Mouse (Mus musculus): ENCODE data around the gene Hormad2. TPM values are rescaled to one million over a fixed set of nuclear protein-coding genes. Genes with fewer than 3 reads are reported as not detected.

The Hormad2 gene
- polyA plus RNA-seq, 1 experiment from 2014 or later, result 0.22 TPM

GRCm38 (mm10) chr11:4466191-4466590 lies 25.3 kb upstream of the Hormad2 start:
- peaks cover 10% of the 10 kb centered on the region for H3K4me1 ChIP-seq
- 63% methylated on average over 4 of the region's 4 CpGs for WGBS

DNA sequence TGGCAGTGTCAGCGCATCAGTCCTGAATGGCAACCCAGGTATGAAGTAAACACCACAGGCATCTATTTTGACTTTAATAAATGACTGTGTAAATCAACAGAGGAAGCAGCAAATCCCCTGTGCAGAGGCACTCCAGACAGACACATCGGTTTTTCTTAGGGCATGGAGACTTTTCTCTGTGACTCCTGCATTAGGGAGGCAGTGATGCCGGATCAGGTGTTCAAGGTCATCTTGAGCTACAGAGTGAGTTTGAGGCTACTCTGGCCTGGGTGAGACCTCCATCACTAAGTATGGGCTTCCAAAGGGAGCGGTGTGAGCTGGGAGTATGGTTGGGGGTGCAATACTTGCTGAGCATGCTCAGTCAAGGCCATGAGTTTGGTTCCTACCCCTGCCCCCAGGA lies 23.7 kb upstream of the Hormad2 start:
- Histone ChIP-seq H3K27ac (replicated peaks) (no peak overlapping the region), H3K27me3 (ENCODE audit: low read depth, poor library complexity, severe bottlenecking) (no peaks in the 10 kb centered on the region), H3K4me1 (peaks cover 18% of the 10 kb centered on the region), H3K36me3 (no peaks in the 10 kb centered on the region), H3K9me3 (replicated peaks) (no peaks in the 10 kb centered on the region), H3K4me3 (no peak overlapping the region)
- 92% methylated on average over 4 of the region's 4 CpGs for WGBS
- DNase-seq (ENCODE audit: low spot score), result no peak

More at GRCm38 (mm10) chr11:4466191-4466590, 25.3 kb upstream of the Hormad2 start:
- no peaks in the 10 kb centered on the region for H3K9me3 ChIP-seq (replicated peaks)
- DNase-seq (ENCODE audit: low spot score), result no peak
- H3K27me3 ChIP-seq (ENCODE audit: low read depth, poor library complexity, severe bottlenecking), result no peaks in the 10 kb centered on the region
- H3K36me3 ChIP-seq, result no peaks in the 10 kb centered on the region
- no peak overlapping the region for H3K27ac ChIP-seq (replicated peaks)
- no peak overlapping the region for H3K4me3 ChIP-seq

DNA sequence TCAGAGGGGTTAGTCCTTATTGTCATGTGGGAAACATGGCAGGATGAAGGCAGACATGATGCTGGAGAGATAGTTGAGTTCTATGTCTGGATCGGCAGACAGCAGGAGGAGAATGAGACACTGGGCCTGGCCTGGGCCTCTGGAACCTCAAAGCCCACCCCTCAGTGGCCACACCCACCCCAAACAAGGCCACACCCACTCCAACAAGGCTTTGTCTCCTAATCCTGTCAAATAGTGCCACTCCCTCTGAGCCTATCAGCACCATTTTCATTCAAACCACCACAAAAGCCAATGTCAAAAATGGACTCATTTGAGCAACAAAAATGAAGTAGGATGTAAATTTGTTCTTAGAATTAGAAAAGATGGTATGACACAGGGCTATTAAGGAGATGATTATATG lies 23.3 kb upstream of the Hormad2 start:
- no peak overlapping the region for H3K27ac ChIP-seq (replicated peaks)
- 69% methylated on average over 1 of the region's 1 CpGs for WGBS

DNA sequence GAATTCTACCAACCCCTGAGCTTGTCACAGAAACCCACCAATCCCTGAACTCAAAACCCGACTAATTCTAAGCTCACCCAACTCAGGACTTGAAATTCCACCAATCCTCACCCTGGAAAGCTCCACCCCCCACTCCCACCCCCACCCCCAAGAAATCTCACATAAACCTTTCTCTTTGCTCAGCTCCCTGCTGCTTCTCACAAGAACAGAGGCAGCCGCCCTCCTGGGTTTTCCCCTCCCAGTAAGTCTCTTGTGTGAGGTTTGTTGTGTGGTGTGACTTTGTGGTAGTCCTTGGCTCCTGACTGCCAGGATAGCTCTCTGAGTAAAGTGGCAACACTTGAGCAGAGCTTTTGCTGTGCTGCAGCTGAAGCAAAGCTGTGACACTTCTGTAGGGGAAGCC lies 22.0 kb upstream of the Hormad2 start:
- Histone ChIP-seq H3K4me1 (peaks cover 21% of the 10 kb centered on the region), H3K4me3 (no peak overlapping the region), H3K36me3 (no peaks in the 10 kb centered on the region), H3K27ac (replicated peaks) (no peak overlapping the region), H3K27me3 (ENCODE audit: low read depth, poor library complexity, severe bottlenecking) (no peaks in the 10 kb centered on the region), H3K9me3 (replicated peaks) (no peaks in the 10 kb centered on the region)
- WGBS, result 55% methylated on average over 2 of the region's 2 CpGs
- DNase-seq (ENCODE audit: low spot score), result no peak

More for the DNA sequence above, 23.3 kb upstream of the Hormad2 start:
- no peaks in the 10 kb centered on the region for H3K9me3 ChIP-seq (replicated peaks)
- no peaks in the 10 kb centered on the region for H3K36me3 ChIP-seq
- no peak overlapping the region for H3K4me3 ChIP-seq
- peaks cover 18% of the 10 kb centered on the region for H3K4me1 ChIP-seq
- H3K27me3 ChIP-seq (ENCODE audit: low read depth, poor library complexity, severe bottlenecking), result no peaks in the 10 kb centered on the region
- no peak for DNase-seq (ENCODE audit: low spot score)

GRCm38 (mm10) chr11:4461154-4461553 lies 20.2 kb upstream of the Hormad2 start:
- Histone ChIP-seq H3K9me3 (replicated peaks) (no peaks in the 10 kb centered on the region), H3K4me3 (no peak overlapping the region), H3K27me3 (ENCODE audit: low read depth, poor library complexity, severe bottlenecking) (no peaks in the 10 kb centered on the region), H3K27ac (replicated peaks) (no peak overlapping the region; the same call in 1 of the 2 replicates), H3K4me1 (peaks cover 21% of the 10 kb centered on the region), H3K36me3 (no peaks in the 10 kb centered on the region)
- DNase-seq (ENCODE audit: low spot score), result no peak
- 37% methylated on average over 12 of the region's 12 CpGs for WGBS

- 74% methylated on average over 5 of the region's 5 CpGs for WGBS
- H3K9me3 ChIP-seq (replicated peaks), result no peaks in the 10 kb centered on the region
- no peaks in the 10 kb centered on the region for H3K27me3 ChIP-seq (ENCODE audit: low read depth, poor library complexity, severe bottlenecking)
- no peak overlapping the region; the same call in 1 of the 2 replicates for H3K27ac ChIP-seq (replicated peaks)
- peaks cover 20% of the 10 kb centered on the region for H3K4me1 ChIP-seq
- H3K36me3 ChIP-seq, result no peaks in the 10 kb centered on the region
- no peak overlapping the region for H3K4me3 ChIP-seq
- DNase-seq (ENCODE audit: low spot score), result no peak
Measured at GRCm38 (mm10) chr11:4460615-4461014, 19.7 kb upstream of the Hormad2 start.

- 75% methylated on average over 8 of the region's 8 CpGs for WGBS
Measured at GRCm38 (mm10) chr11:4454895-4455535, 14.1 kb upstream of the Hormad2 start.

DNA sequence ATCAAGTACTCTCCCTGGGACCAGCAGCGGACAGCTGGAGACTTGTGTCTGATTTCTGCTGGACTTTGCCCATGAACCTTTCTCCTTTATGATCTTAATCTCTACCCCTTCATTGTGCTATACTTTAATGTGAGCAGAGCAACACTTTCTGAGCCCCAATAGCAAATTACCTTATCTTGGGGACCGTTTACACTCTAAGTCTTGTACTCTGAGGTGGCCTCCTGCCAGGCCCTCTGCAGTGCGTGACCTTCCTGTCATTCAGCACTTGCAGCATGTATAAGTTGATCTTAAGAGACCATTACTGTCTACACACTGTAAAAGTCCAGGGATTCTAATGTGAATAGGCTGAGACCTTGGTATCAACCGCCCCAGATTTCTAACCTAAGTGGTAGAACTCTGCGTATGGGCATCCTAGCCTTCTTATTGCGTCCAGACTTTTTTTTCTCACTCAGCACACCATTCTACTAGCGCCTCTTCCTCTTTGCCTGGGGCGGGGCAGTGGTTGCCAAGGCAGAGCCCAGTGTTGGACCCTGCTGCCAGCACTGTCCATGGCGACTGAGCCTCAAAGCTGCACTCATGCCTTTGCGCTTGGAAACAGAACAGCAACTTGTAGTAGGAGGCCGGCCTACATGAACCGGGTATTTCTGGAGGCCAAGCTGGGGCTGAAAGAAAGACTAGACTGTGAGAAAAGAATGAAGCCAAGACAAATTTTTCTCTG lies 11.7 kb upstream of the Hormad2 start:
- no peak overlapping the region for H3K4me3 ChIP-seq
- H3K36me3 ChIP-seq, result no peaks in the 10 kb centered on the region
- H3K9me3 ChIP-seq (replicated peaks), result no peaks in the 10 kb centered on the region
- H3K4me1 ChIP-seq, result peaks cover 10% of the 10 kb centered on the region
- no peak for DNase-seq (ENCODE audit: low spot score)
- peaks cover 3% of the 10 kb centered on the region; the same call in 1 of the 2 replicates for H3K27me3 ChIP-seq (ENCODE audit: low read depth, poor library complexity, severe bottlenecking)
- 88% methylated on average over 12 of the region's 12 CpGs for WGBS
- no peak overlapping the region for H3K27ac ChIP-seq (replicated peaks)

More at GRCm38 (mm10) chr11:4454895-4455535, 14.1 kb upstream of the Hormad2 start:
- no peaks in the 10 kb centered on the region for H3K36me3 ChIP-seq
- peaks cover 3% of the 10 kb centered on the region; the same call in 1 of the 2 replicates for H3K27me3 ChIP-seq (ENCODE audit: low read depth, poor library complexity, severe bottlenecking)
- H3K4me3 ChIP-seq, result no peak overlapping the region
- H3K4me1 ChIP-seq, result peaks cover 16% of the 10 kb centered on the region
- no peaks in the 10 kb centered on the region for H3K9me3 ChIP-seq (replicated peaks)
- no peak overlapping the region for H3K27ac ChIP-seq (replicated peaks)
- no peak for DNase-seq (ENCODE audit: low spot score)

DNA sequence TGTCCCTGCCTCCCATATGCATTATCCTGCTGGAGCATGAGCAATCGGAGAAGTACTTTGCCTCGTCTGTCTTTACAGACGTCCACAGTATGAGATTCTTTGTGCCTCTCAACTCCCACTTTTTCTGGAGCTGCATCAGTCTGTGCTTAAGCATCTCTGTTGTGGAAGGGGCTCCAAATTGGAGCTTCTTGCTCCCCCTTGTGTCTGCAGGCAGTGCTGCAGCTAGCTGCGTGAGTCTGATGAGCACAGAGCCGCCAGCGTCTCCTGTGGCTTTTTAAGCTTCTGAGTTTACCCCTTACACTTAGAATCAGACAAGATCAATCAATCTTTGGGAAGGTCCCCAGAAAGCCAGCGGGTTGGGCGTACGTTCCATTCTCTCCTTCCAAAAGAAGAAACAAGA lies 10.2 kb upstream of the Hormad2 start:
- no peak overlapping the region for H3K4me3 ChIP-seq
- no peak overlapping the region for H3K27ac ChIP-seq (replicated peaks)
- H3K4me1 ChIP-seq, result peaks cover 9% of the 10 kb centered on the region; the same call in 1 of the 2 replicates
- peak; percentile 70 for DNase-seq (ENCODE audit: low spot score)
- peaks cover 3% of the 10 kb centered on the region; the same call in 1 of the 2 replicates for H3K27me3 ChIP-seq (ENCODE audit: low read depth, poor library complexity, severe bottlenecking)
- no peaks in the 10 kb centered on the region for H3K9me3 ChIP-seq (replicated peaks)
- 25% methylated on average over 9 of the region's 9 CpGs for WGBS
- no peaks in the 10 kb centered on the region for H3K36me3 ChIP-seq

GRCm38 (mm10) chr11:4446195-4446868 lies 5.4 kb upstream of the Hormad2 start:
- no peak for DNase-seq (ENCODE audit: low spot score)
- Histone ChIP-seq H3K27ac (replicated peaks) (no peak overlapping the region), H3K27me3 (ENCODE audit: low read depth, poor library complexity, severe bottlenecking) (no peaks in the 10 kb centered on the region), H3K36me3 (no peaks in the 10 kb centered on the region), H3K4me3 (no peak overlapping the region), H3K9me3 (replicated peaks) (no peaks in the 10 kb centered on the region), H3K4me1 (no peaks in the 10 kb centered on the region)
- WGBS, result 95% methylated on average over 9 of the region's 9 CpGs

DNA sequence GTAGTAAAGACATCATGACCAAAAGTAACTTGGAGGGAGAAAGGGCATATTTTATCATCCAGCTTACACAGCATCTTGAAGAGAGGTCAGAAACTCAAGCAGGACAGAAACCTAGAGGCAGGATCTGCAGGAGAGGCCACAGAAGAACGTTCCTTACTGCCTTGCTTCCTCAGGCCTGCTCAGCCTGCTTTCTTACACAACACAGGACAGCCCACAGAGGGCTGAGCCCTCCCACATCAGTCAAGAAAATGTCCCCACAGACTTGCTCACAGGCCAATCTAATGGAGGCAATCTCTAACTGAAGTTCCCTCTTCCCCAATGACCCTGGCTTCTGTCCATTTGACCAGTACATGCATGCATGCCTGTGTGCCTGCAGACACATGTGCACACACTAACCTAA lies 1.4 kb upstream of the Hormad2 start:
- Histone ChIP-seq H3K4me3 (no peak overlapping the region), H3K9me3 (replicated peaks) (no peaks in the 10 kb centered on the region), H3K4me1 (peaks cover 6% of the 10 kb centered on the region), H3K36me3 (no peaks in the 10 kb centered on the region), H3K27me3 (ENCODE audit: low read depth, poor library complexity, severe bottlenecking) (no peaks in the 10 kb centered on the region), H3K27ac (replicated peaks) (no peak overlapping the region)
- 61% methylated on average over 1 of the region's 1 CpGs for WGBS
- no peak for DNase-seq (ENCODE audit: low spot score)

- 75% methylated on average over 2 of the region's 2 CpGs for WGBS
Measured at GRCm38 (mm10) chr11:4438211-4438610, 2.7 kb downstream of the Hormad2 start.

DNA sequence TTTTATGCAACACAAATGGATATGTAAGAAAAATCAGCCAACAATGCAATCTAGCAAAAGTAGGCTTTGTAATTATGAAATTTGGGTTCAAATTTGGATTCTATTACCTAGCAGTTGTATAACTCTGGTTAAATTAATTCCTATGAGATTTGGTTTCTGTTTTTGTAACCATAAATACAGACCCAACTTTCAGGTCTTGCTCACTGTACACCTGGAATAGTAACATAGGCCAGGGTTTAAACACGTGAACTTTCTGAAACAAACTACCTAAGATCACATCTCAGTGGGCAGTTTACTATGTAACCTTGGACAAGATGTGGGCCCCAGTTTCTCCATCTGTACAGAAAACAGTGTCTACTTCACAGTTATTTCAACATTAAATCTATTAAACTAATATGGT lies 3.6 kb downstream of the Hormad2 start:
- WGBS, result 81% methylated on average over 1 of the region's 1 CpGs

More at GRCm38 (mm10) chr11:4438211-4438610, 2.7 kb downstream of the Hormad2 start:
- no peak overlapping the region for H3K27ac ChIP-seq (replicated peaks)
- H3K4me1 ChIP-seq, result peaks cover 6% of the 10 kb centered on the region
- DNase-seq (ENCODE audit: low spot score), result no peak
- H3K36me3 ChIP-seq, result no peaks in the 10 kb centered on the region
- no peak overlapping the region for H3K4me3 ChIP-seq
- H3K27me3 ChIP-seq (ENCODE audit: low read depth, poor library complexity, severe bottlenecking), result no peaks in the 10 kb centered on the region
- H3K9me3 ChIP-seq (replicated peaks), result no peaks in the 10 kb centered on the region

More for the DNA sequence above, 3.6 kb downstream of the Hormad2 start:
- Histone ChIP-seq H3K27me3 (ENCODE audit: low read depth, poor library complexity, severe bottlenecking) (no peaks in the 10 kb centered on the region), H3K9me3 (replicated peaks) (no peaks in the 10 kb centered on the region), H3K27ac (replicated peaks) (no peak overlapping the region), H3K4me3 (no peak overlapping the region), H3K4me1 (peaks cover 6% of the 10 kb centered on the region), H3K36me3 (no peaks in the 10 kb centered on the region)
- no peak for DNase-seq (ENCODE audit: low spot score)
